Mouse (Mus musculus): ENCODE measurements at regions not wholly inside any gene's neighbourhood (a gene's known extent, or its start where the extent isn't known, plus 50 kb on each side); places are given as distances from the start of the nearest gene placed in this dataset.

DNA sequence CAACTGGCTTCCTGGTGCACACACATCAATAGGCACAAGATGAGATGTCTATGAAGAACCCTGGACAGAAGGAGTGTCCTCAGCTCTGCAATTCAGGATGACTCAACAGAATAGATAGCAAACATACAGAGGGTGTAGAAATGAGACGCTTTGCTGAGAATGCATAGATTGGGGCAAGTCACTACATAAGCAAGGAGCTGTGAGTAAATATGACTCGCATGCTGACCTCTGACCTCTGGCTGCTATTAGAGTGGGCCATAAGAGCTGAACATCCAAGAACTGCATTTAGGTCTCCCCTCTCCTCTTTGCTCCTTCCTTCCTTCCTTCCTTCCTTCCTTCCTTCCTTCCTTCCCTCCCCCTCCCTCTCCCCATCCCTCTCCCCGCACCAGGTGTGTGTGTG lies 221.0 kb upstream of the Foxq1 start:
- DNase-seq (ENCODE audit: low read depth, low spot score), result peak; percentile 56

DNA sequence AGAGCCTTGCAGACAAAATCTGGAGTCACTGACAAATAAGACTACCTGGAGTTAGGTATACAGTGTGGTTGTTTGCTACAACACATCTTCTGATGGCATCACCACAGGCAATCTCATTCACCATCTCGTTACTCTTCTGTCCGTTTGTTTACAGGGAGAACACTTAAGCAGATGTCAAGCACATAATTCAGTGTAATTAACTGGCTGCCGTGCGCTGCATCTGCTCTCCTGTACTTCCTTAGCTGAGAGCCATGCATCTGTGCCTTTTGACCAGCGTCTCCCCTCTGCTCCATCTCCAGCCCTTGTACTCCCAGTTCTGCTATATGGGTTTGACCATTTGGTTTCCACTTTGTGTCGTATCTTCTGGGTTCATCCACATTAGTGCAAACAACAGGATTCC lies 218.3 kb upstream of the Foxq1 start:
- DNase-seq (ENCODE audit: low read depth, low spot score), result no peak

DNA sequence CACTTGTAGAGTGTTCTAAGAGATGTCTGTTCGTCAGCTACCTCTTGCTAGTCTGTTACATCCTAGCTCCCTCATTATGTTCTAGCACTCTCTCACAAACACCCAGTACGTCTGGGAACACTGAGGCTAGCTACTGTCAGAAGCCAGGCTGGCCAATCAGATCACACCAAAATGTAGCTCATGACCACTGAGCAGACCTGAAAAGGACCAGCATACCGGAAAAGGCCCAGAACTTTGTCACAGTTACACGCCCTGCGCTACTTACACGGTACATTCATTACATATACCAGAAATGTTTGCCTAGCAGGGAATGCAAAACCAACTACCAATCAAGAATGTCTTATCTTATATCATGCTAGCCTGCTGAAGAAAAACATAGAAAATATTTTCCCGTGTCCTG lies 216.5 kb upstream of the Foxq1 start:
- DNase-seq (ENCODE audit: low read depth, low spot score), result no peak

DNA sequence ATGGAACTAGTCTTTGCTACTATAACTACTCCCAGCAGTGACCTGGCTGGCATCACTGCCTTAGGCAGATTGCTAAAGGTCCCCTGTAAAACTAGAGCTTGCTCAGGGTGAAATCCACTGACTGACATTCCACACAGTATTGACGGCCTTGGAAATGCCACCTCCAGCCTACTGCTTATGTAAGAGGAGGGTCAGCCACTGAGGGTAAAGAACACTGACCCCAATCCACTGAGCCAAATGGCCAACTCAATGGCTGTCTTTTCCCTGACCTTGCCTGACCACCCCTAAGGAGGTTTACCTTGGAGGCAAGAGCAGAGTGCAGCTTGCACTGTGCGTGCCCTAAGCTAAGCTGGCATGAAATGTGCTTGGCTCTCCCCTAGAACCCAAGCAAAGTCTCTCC lies 216.0 kb upstream of the Foxq1 start:
- no peak for DNase-seq (ENCODE audit: low read depth, low spot score)

DNA sequence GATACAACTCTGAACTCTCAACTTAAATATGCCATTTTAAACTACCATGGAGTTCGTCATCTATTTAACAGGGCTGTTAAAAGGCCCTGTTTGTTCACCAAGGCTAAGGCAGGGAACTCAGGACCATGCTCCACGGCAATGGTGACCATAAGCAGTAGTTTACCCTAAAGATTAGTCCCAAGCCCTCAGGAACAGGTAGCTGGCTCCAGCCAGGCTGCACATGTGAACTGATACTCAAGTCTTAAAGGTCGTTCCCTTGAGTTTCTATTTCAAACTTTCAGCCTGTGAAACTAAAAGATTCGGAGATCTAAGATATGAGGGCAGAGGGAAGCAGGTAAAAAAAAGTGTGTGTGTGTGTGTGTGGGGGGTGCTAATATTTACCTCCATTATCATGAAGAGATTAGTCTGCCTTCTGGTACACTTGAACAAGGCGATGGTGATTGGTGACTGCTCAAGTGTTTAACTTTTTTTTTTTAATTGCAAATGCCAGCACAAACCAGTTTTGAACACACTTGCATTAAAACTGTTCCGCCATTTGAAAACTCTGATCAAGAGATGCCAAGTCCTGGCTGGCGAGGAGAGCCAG lies 215.5 kb upstream of the Foxq1 start:
- no peak for DNase-seq (ENCODE audit: low read depth, low spot score)

DNA sequence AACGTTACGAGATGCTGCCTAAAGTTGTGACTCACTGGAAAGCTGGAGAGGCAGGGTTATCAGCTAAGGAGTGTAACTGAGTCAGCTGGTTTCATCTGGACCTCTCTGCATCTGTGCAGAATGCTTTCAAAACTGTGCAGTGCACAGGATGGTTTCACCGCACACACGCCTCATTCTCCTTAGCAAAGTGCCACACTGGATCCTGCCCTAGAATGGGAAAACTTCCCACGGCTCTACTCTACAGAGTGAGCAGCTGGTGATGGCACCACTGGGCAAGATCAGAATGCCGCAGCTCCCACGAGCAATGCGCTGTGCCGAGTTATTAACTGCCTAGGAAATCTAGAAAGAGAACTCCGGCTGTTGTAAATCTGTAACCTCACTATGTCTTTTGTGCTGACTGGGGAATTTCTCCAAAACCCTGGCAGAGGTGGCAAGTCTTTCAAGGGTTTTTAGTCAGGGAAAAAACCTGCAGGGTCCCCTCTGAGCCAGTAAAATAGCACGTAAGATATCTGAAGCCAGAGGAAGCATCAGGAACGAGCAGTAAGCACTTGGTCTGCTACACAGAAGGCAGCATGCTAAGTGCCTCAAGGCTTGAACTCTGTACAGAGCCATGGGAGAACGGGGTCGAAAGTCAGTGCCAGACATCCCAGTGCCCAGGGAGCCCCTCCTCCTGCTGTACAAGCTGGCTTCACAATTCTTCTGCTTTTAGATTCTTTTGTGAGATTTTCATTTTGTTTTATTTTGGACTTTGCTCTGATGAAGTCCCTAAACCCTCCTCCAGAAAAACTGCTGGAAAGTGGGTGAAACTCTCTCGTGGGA lies 214.4 kb upstream of the Foxq1 start:
- DNase-seq (ENCODE audit: low read depth, low spot score), result peak; percentile 47

DNA sequence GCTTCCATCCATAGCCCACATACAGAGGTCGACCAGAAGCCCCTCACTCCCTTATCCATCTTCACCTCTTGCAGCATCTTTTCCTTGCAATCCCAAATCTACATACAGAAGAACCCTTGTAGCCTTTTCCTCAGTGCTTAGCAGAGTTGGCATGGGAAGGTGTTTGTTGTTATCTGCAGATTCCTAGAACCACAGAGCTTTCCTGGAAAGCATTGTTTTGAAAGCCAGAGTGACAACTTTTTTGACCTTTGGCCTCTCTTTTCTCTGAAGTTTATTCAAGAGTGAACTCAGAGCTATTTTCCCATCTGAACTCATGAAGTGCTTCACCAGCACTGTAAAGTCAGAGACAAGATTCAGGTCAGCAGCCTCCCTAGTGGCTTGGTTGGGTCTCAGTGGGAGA lies 209.7 kb upstream of the Foxq1 start:
- no peak for DNase-seq (ENCODE audit: low read depth, low spot score)

DNA sequence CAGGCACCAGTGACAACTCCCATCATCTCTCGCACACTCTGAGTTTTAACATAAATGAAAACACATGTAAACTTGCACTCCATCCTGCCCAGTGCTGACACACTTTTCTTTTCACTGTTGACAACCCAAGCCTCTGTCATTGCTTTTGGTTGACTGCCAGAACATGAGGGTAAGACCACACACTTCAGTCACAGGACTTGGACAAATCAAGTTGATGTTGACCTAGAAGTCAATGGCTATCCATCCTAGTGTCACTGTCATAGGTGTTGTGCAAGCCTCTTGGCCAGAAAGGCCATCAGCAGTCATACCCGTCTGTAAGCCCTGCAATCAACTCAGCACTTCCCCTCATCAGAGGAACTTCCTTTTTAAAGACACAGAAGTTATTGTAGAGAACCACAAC lies 208.9 kb upstream of the Foxq1 start:
- DNase-seq (ENCODE audit: low read depth, low spot score), result peak; percentile 68

DNA sequence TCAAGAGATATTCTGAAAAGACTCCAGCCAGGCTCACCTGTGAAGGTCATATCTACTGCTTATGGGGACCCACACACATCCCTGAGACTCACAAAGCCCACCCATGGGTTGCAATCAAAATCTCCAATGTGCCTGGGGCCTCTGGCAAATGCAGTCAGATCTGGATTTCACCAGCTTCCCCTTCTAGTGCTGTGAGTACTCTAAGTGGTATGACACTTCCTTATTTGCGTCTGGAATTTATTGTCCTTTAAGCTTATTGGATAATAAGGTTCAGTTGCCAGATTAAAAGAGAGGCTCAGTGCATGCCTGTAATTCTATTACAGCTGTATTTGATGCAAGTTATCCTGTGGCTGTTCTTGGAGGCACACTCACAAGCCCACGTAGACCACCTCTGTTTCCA lies 206.3 kb upstream of the Foxq1 start:
- no peak for DNase-seq (ENCODE audit: low read depth, low spot score)

DNA sequence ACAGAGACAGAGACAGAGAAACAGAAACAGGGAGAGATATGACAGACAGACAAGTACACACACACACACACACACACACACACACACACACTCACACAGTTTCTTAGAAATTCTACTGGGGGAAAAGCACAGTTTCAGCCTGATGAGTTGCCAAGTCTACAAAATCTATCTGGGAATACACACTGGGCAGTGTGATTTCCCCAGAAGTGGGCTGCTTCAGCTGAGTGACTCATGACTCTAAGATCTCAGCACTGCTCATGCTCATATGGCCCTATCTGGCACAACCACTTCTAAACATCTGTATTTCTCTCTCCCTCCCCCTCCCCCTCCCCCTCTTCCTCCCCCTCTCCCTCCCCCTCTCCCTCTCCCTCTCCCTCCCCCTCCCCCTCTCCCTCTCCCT lies 204.5 kb upstream of the Foxq1 start:
- DNase-seq (ENCODE audit: low read depth, low spot score), result peak; percentile 82

DNA sequence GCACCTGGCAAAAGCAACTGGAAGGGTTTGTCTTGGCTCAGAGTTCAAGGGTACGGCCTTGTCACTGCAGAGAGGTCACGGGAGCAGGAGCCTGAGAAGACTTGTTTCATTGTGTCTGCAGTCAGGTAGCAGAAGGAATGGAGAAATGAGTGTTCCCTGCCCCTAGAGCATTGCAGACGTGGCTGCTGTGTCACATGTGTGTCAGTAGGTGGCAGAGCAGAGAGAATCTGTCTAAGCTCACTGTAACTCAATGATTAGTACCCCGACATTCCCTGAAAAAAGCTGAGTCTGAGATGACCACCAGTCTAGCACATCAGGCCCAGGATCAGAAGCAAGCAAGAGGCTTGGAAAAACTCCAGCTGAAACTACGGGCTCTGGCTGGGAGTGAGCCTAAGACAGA lies 203.1 kb upstream of the Foxq1 start:
- peak; percentile 37 for DNase-seq (ENCODE audit: low read depth, low spot score)

DNA sequence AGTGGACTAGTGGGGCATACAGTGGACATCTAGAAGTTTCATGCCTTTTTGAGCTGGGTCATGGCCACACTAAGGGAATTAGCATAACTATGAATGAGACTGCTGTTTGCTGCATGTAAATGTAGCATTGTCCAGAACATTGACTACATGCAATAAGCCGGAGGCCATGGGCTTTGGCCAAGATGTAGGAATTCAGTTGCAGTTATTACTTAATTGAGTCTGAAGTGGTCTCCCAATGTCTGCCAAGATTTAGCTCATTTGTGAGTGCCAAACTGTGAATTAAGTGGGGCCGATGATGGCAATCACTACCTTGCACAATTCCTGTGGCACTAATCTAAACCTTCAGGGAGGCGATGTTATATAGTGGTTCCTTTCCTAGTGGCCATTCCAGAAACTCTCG lies 196.6 kb upstream of the Foxq1 start:
- DNase-seq (ENCODE audit: low read depth, low spot score), result no peak

DNA sequence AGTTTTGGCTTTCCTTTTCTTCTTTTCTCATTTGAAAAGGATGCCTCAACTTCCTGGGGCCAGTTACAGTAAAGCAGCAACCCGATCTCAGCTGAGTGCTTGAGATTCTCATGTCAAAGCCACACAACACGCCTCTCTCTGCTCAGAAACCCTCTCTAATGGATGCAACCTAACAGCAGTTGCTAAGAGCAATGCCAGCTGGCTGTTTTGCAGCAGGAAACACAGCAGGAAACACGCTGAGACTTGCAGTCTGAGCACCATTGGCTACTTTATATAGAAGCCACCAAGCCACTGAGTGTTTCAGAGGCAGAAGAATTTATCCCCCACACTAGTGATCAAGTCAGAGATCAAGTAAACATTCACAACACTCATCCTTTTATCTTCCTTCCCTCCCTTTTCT lies 193.5 kb upstream of the Foxq1 start:
- no peak for DNase-seq (ENCODE audit: low read depth, low spot score)

DNA sequence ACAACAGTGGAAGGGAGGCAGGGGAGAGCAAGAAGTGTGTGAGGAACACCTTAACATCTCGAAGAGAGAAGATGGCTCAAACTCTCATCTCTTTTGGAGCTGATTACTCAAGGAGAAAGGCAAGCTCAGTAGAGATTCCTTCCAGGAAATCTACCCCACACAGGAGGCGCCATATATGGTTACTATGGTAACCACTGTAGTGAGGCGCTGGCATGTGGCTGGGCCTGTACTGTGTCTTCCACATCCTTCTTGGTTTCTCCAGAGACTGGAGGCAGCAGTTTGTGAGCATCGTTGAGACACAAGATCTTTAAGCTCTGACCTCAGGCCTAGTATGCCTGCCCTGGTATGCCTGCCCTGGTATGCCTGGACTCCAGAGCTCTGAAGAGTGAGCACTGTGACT lies 191.6 kb upstream of the Foxq1 start:
- no peak for DNase-seq (ENCODE audit: low read depth, low spot score)

DNA sequence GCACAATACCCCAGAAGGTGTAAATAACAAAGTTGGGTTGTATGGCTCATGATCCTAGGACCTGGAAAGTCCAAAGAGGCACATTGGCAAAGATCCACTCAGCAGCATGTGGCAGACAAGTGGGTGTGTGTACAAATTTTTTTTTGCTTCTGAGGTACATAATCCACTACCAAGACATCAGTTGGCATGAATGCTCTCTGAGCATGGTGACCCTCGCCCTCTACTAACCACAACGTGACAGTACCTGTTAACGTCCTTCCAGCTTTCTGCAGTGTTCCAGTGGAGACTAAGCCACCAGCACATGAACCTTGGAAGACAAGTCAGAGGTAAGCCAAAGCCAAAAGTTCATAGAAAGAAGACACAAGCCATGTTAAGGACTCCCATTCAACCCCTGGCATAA lies 188.7 kb upstream of the Foxq1 start:
- no peak for DNase-seq (ENCODE audit: low read depth, low spot score)

DNA sequence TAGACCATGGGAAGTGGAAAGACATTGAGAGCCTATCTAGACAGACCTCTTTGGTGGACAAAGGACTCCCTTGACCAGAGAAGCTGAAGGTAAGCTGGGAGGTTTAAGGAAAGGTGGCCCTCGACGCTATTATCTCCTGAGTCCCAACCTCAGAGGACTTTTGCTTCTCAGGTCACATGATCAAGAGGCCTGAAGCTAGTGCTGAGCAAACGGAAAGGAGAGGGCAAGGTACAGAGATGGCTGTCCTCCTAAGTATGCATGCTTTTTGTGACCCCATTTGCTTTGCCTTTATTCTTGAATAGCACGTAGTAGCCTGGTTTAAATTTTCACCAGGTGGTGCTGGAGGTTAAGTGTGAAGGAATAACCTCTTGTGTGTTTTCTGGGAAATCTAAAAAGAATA lies 186.8 kb upstream of the Foxq1 start:
- no peak for DNase-seq (ENCODE audit: low read depth, low spot score)

DNA sequence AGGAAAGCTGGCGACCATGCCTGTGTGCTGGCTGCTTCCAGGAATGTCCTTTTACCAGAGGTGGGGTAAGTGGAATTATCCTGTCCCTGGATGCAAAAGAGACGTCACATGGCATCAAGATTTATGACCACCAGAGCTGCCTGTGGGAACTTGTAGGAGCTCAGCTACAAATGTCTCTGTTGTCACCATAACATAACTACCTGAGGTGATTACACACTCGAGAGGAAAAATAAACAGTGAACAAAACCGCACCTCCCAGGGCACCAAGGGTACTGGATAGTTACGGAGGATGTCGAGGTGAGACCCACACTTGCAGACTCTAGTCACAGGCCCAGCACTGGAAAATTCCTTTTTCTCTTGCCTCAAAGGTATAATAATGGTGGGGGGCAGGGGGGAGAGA lies 185.1 kb upstream of the Foxq1 start:
- DNase-seq (ENCODE audit: low read depth, low spot score), result no peak

DNA sequence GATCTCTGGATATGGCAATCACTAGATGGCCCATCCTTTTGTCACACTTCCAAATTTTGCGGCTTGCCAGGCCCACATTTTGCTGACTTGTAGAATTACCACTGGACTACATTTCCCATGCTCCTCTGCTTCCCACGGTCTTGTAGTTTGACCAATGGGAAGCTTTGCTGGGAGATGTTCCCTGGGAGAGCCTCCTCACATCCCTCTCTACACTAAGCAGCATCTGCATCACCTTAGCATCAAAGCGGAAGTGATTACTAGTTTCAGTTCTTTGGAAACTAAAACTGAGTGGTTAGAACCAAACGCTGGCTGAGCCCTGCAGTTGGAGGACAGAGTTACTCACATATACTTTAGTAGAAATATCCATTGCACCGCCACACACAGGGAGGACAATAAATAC lies 181.9 kb upstream of the Foxq1 start:
- no peak for DNase-seq (ENCODE audit: low read depth, low spot score)

DNA sequence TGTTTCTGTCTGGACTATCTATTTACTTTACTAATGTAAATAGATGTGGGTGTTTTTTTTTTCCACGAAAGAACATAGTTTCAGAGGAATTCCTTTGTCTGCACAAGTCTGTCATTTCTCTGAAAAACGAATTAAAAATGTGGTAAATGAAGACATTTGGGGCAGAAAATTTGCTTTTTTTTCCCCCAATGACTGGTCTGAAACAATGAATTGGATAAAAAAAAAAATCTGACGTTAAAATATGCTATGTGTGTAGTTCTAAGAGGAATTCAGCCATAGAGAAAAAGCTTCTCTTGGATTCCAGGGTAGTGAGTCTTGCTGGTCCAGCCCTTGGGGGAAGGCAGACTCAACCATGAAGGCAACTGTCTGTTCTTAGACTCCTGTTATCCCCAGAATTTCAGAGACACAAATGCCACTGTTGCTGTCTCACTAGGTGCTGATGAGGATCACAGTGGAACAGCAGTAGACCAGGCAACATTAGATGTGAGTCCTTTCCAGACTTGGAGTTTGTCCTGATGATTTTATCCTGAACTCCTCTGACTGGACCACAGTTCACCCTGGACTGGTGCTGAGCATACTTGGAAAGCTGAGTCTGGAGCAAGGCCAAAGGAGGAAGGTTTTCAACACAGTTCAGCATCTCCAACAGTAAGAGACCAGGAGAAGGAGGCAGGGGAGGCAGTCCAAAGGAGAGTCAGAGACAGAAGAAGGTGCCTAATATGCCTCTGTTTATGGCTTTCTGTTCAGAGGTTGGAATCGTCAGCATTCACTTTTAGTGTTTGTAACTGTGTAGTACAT lies 162.3 kb upstream of the Foxq1 start:
- DNase-seq (ENCODE audit: low read depth, low spot score), result no peak

DNA sequence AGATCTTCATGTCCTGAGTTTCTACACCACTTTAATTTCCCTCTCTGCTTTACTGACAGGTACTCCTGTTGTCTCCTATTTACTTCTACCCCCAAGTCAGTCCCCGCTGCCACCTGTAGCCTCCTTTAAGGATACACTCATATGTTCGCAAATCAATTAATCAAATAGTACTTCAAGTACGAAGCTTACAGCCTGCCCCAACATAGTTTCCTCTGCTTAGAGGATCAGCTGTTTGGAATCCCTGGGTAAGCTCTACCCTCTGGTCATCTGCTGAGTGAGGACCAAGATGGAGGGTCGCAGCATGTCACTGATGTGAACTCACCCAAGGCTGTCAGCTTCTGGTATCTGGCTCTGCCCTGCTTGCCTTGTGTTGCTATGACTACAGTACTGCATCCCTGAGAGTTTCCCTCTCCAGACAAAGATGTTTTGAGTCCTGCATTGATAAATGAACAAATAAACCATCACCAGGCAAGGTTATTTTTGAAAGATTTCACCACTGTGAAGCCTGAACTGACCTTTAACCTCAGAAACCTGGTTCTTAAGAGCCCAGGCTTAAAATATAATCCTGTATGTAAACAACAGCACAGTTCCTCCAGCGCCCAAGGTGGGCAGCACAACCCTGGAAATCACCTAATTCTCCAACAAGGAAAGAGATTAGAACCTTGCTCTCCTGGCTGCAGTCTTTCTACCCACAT lies 159.6 kb upstream of the Foxq1 start:
- DNase-seq (ENCODE audit: low read depth, low spot score), result no peak

DNA sequence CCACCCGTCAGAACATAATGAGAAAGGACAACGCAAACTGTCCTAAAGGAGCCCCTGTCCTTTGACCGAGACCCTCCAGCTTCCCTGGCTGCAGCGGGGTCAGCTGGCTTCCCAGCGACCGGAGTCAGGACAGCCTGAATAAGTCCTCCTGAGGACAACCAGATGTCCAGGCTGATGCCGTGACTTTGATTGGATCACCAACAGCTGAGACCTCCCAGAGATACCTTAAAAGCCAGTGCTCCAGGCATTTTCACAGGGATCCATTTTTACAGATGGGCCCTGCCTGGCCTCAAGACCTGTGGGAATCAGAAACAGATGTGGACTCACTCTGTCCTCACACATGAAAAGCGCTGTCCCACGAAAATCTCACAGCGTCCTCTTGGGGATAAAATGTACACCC lies 158.7 kb upstream of the Foxq1 start:
- no peak for DNase-seq (ENCODE audit: low read depth, low spot score)

DNA sequence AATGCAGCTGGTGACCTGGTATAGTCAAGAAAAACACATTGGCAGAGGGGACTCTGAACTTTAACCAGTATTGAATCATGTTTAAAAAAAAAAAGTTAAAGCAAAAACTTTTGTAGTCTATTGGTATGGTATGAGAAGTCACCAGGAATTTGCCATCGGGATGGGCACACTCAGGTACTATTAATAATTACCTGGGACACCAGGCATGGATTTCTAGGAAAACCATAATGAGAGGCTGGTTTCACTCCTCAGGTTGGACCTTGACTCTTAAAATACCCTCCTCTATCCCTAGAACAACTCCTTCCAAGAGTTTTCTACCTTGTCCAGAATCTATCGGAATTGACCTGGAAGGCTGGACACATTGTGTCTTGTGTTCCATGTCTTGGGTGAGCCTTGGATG lies 155.5 kb upstream of the Foxq1 start:
- no peak for DNase-seq (ENCODE audit: low read depth, low spot score)

All from 3T3-L1 (cell line).